Mouse (Mus musculus) kidney, postnatal 0 days (tissue): ENCODE data around the gene Ndufs3. TPM values are rescaled to one million over a fixed set of nuclear protein-coding genes. Genes with fewer than 3 reads are reported as not detected.

Experiments
- ATAC-seq: fragments of 200-750 bp; cut with Nextera tagmentation; replicated peaks from 2 replicates; pipeline ENCODE4 v1.8.0; 2017; ENCODE audit warnings: low read depth, moderate number of reproducible peaks, moderate TSS enrichment, moderate library complexity; ENCODE audit not compliant: low FRiP score
- DNase-seq: peaks from one replicate; pipeline ENCODE4 v3.0.0-alpha.2; 2016; ENCODE audit warnings: low spot score
- H3K27ac ChIP-seq: fragments of 300-500 bp; sonication (generic); 2 replicates; pipeline ENCODE4 v1.5.1; 2014; ENCODE audit warnings: mild to moderate bottlenecking
- H3K27me3 ChIP-seq: fragments of 300-500 bp; sonication (generic); 2 replicates; pipeline ENCODE4 v1.6.1; 2014; ENCODE audit warnings: low read length, mixed read lengths; ENCODE audit not compliant: insufficient read depth
- H3K36me3 ChIP-seq: fragments of 300-500 bp; sonication (generic); 2 replicates; pipeline ENCODE4 v1.6.1; 2014; ENCODE audit warnings: low read length, mixed read lengths; ENCODE audit not compliant: insufficient read depth
- H3K4me1 ChIP-seq: fragments of 300-500 bp; sonication (generic); replicated peaks from 2 replicates; pipeline ENCODE4 v1.6.1; 2014; ENCODE audit warnings: antibody characterized with exemption, low read length, mixed read lengths; ENCODE audit not compliant: insufficient read depth
- H3K4me2 ChIP-seq: fragments of 300-500 bp; sonication (generic); 2 replicates; pipeline ENCODE4 v1.6.1; 2014; ENCODE audit warnings: mild to moderate bottlenecking, low read length, moderate library complexity, mixed read lengths
- H3K4me3 ChIP-seq: fragments of 300-500 bp; sonication (generic); replicated peaks from 2 replicates; pipeline ENCODE4 v1.5.1; 2014; ENCODE audit warnings: low read depth, low read length
- H3K9ac ChIP-seq: fragments of 300-500 bp; sonication (generic); 2 replicates; pipeline ENCODE4 v1.6.1; 2014; ENCODE audit warnings: low read depth, low read length
- H3K9me3 ChIP-seq: fragments of 300-500 bp; sonication (generic); replicated peaks from 2 replicates; pipeline ENCODE4 v1.6.1; 2016; ENCODE audit warnings: low read length, inconsistent platforms, mixed read lengths
- CTCF ChIP-seq: IDR thresholded peaks from 2 replicates; pipeline ENCODE4 v1.5.1; 2016; ENCODE audit warnings: antibody characterized with exemption, low read depth, mild to moderate bottlenecking, moderate library complexity
- WGBS: fragments of 180-500 bp; shearing (Covaris S2); extraction: QIAGEN DNeasy Blood & Tissue Kit; methylation state at CpG from one replicate; pipeline ENCODE4 v1.1.7; 2014; 5-methylcytosine and 5-hydroxymethylcytosine counted together
- polyA plus RNA-seq: library from polyadenylated mRNA; unstranded; fragments of >200 nt; fragmentation: Nextera tagmentation; extraction: Ambion mirVana; gene quantifications from 2 replicates; pipeline ENCODE4 v1.2.1, GENCODE M21; 2015

Gene Ndufs3
- polyA plus RNA-seq, 1 experiment from 2014 or later, result 331 TPM

DNA sequence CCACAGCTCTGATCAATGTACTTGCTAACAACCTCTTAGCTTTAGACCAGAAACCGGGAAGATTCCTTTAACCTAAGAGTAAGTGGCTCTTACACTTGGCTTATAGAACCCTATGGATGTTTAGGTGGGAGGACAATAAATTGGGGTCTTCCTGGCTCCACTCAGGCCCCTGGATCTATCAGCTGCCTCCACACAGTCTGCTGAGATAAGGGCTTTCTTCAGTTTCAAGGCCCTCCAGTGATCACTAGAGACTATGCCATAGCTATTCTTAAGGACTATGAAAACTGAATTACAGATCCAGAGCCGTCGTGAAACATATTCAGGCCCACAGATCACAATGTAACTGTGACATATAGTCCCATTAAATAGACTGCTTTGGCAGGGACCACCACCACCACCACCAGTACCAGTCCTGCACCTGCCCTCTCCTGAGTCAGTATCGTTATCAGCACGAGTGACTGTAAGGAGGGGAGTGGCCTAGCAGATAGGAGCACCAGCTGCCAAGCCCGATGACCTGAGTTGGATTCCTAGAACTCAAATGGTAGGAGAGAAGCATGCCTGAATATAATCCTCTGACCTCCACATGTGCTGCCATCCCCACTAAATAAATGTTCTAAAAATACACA, 10.8 kb downstream of the Ndufs3 start:
- ATAC-seq (no peak), DNase-seq (no peak)
- Histone ChIP-seq H3K27me3 (no peaks in the 10 kb centered on the region), H3K9ac (no peak overlapping the region), H3K36me3 (peaks cover 21% of the 10 kb centered on the region), H3K4me2 (no peak overlapping the region), H3K27ac (no peak overlapping the region), H3K4me1 (peaks cover 6% of the 10 kb centered on the region; the same call in 1 of the 2 replicates), H3K9me3 (no peaks in the 10 kb centered on the region), H3K4me3 (no peak overlapping the region)
- WGBS, result 85% methylated on average over 6 of the region's 6 CpGs
- no peak for TF ChIP-seq CTCF

- Histone ChIP-seq H3K4me1 (peaks cover 15% of the 10 kb centered on the region; the same call in 1 of the 2 replicates), H3K4me2 (peak overlapping the region; percentile 85), H3K27ac (peak overlapping the region; percentile 47), H3K9ac (peak overlapping the region; percentile 71), H3K9me3 (no peaks in the 10 kb centered on the region), H3K27me3 (peaks cover 20% of the 10 kb centered on the region; the same call in 1 of the 2 replicates), H3K4me3 (peak overlapping the region; percentile 56), H3K36me3 (no peaks in the 10 kb centered on the region)
- TF ChIP-seq CTCF, result no peak
- WGBS, result 1% methylated on average over 130 of the region's 133 CpGs
- DNase-seq, result peak; percentile 58
- peak; percentile 77 for ATAC-seq
Measured at GRCm38 (mm10) chr2:90889550-90890548, 14.8 kb downstream of the Ndufs3 start.

- H3K27me3 ChIP-seq, result peaks cover 20% of the 10 kb centered on the region; the same call in 1 of the 2 replicates
- no peak for ATAC-seq
- TF ChIP-seq CTCF, result no peak
- H3K4me3 ChIP-seq, result no peak overlapping the region
- no peak overlapping the region for H3K4me2 ChIP-seq
- peaks cover 3% of the 10 kb centered on the region; the same call in 1 of the 2 replicates for H3K9me3 ChIP-seq
- H3K27ac ChIP-seq, result no peak overlapping the region
- no peak overlapping the region for H3K9ac ChIP-seq
- no peak for DNase-seq
- peaks cover 15% of the 10 kb centered on the region; the same call in 1 of the 2 replicates for H3K4me1 ChIP-seq
- H3K36me3 ChIP-seq, result no peaks in the 10 kb centered on the region
- WGBS, result 71% methylated on average over 5 of the region's 5 CpGs
Measured at GRCm38 (mm10) chr2:90887627-90888026, 17.0 kb downstream of the Ndufs3 start.

DNA sequence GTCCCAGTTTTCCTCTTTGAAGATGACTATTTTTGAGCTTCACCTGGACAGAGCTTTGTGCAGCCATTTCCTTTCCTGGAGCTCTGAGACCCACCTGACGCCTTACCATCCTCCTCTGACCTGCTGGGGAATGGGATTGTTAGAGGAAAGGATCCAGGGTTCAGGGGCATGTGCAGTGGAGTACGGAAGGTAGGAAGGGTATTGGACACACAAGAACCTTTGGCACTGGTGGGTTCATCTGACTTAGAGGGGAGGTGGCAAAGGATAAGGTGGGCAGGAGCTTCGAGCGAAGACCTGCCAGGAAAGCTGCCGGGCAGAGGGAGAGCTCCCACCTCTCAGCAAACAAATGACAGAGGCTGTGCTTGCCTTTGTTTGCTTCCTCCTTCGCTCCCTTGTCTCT, 18.2 kb downstream of the Ndufs3 start:
- Histone ChIP-seq H3K9ac (no peak overlapping the region), H3K27me3 (peaks cover 20% of the 10 kb centered on the region; the same call in 1 of the 2 replicates)
- no peak for ATAC-seq

DNA sequence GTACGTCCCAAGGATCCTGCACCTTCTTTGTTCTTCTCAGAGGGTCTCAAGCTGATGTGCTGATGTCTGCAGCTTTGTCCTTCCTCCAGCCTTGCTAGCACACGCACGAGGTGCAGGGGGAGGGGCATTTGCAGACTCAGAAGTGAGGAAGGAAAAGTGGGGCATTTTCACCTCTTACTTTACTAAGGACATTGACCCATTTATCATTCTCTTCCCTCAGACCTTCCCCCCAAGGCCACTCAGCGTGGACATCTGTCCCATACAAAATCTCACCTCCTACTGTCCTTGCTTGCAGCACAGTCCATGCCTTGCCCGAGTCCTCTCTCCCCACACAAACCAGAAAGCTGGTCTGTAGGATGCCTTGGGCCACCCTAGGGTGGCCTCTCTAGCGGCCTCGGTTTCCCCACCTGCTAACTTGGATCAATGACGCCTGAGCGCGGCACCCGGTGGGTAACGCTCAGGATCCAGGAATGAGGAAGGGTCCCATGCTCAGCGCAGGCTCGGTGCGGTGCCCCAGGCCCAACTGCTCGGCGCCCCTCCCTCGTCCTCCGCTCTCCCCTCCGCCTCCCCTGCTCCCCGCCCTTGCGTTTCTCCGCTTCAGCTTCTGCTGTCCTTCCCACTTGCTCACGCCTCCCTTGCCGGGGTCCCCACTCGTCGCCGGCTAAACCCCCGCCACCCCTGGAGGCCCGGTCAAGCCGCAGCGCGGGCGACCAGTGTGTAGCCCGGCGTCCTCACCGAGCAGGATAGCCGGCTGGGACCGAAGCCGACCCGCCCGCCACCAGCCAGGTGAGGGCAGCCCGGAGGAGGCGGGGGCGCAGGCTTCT, 19.2 kb downstream of the Ndufs3 start, which contains the start of gene C1qtnf4:
Gene C1qtnf4 (plus strand): TSS at position 643 of the 824 bp plus-strand sequence.
- H3K4me2 ChIP-seq, result peak within 1 kb of the TSS; percentile 99
- 0 out of 2 replicates have a peak, but pooled peaks have one; percentile 26 for ATAC-seq
- H3K4me3 ChIP-seq, result peak within 1 kb of the TSS; percentile 49
- no peak for DNase-seq
- H3K9me3 ChIP-seq, result peaks cover 3% of the 10 kb centered on the region; the same call in 1 of the 2 replicates
- 1% methylated on average over 45 of the region's 45 CpGs for WGBS
- H3K27ac ChIP-seq, result no peak within 1 kb of the TSS
- H3K9ac ChIP-seq, result peak within 1 kb of the TSS; percentile 62
- peaks cover 15% of the 10 kb centered on the region; the same call in 1 of the 2 replicates for H3K4me1 ChIP-seq
- H3K27me3 ChIP-seq, result peaks cover 20% of the 10 kb centered on the region; the same call in 1 of the 2 replicates
- TF ChIP-seq CTCF, result no peak
- no peaks in the 10 kb centered on the region for H3K36me3 ChIP-seq

More for the DNA sequence above, 18.2 kb downstream of the Ndufs3 start:
- Histone ChIP-seq H3K4me2 (peak overlapping the region; percentile 99; the same call in 1 of the 2 replicates), H3K36me3 (no peaks in the 10 kb centered on the region), H3K4me1 (peaks cover 15% of the 10 kb centered on the region; the same call in 1 of the 2 replicates), H3K9me3 (peaks cover 3% of the 10 kb centered on the region; the same call in 1 of the 2 replicates), H3K4me3 (no peak overlapping the region), H3K27ac (no peak overlapping the region)
- TF ChIP-seq CTCF, result no peak
- WGBS, result 34% methylated on average over 6 of the region's 6 CpGs
- no peak for DNase-seq
